Mouse (Mus musculus) splenic B cell, adult 2 months (primary cell): ENCODE results near the gene Atg2b.

Experiments used
- DNase-seq: peaks from one replicate; pipeline ENCODE4 v3.0.0-alpha.2; 2011; ENCODE audit warnings: low read depth, low spot score
- H3K27me3 ChIP-seq: 2 replicates; pipeline ENCODE4 v1.6.1; 2012; ENCODE audit warnings: mild to moderate bottlenecking, low read length, moderate library complexity, mixed read lengths; ENCODE audit not compliant: control insufficient read depth, poor library complexity, insufficient read depth, severe bottlenecking
- H3K36me3 ChIP-seq: 2 replicates; pipeline ENCODE4 v1.6.1; 2012; ENCODE audit warnings: mild to moderate bottlenecking, low read length, moderate library complexity, mixed read lengths; ENCODE audit not compliant: control insufficient read depth, poor library complexity, insufficient read depth, severe bottlenecking

The Atg2b gene

GRCm38 (mm10) chr12:105685001-105685691, at the start of gene Atg2b:
Gene Atg2b (minus strand): TSS chr12:105685211.
- DNase-seq: peak; percentile 97
- Histone ChIP-seq H3K27me3 (no peaks in the 10 kb centered on the region; the same call in 1 of the 2 replicates), H3K36me3 (no peaks in the 10 kb centered on the region)

- H3K36me3 ChIP-seq: no peaks in the 10 kb centered on the region
- DNase-seq: no peak
- no peaks in the 10 kb centered on the region for H3K27me3 ChIP-seq
Observed at GRCm38 (mm10) chr12:105733370-105734159, 48.6 kb upstream of the Atg2b start.

- no peak for DNase-seq
- no peaks in the 10 kb centered on the region for H3K36me3 ChIP-seq
- H3K27me3 ChIP-seq: no peaks in the 10 kb centered on the region
Observed at GRCm38 (mm10) chr12:105730851-105731460, 45.9 kb upstream of the Atg2b start.

GRCm38 (mm10) chr12:105727964-105728363, 43.0 kb upstream of the Atg2b start:
- H3K36me3 ChIP-seq: no peaks in the 10 kb centered on the region
- peak; percentile 62 for DNase-seq
- no peaks in the 10 kb centered on the region for H3K27me3 ChIP-seq

- DNase-seq: no peak
- Histone ChIP-seq H3K27me3 (no peaks in the 10 kb centered on the region), H3K36me3 (no peaks in the 10 kb centered on the region)
Observed at GRCm38 (mm10) chr12:105727268-105727667, 42.3 kb upstream of the Atg2b start.

- no peaks in the 10 kb centered on the region for H3K36me3 ChIP-seq
- H3K27me3 ChIP-seq: no peaks in the 10 kb centered on the region
- DNase-seq: no peak
Observed at GRCm38 (mm10) chr12:105725736-105726135, 40.7 kb upstream of the Atg2b start.

GRCm38 (mm10) chr12:105724616-105725015, 39.6 kb upstream of the Atg2b start:
- H3K36me3 ChIP-seq: no peaks in the 10 kb centered on the region
- H3K27me3 ChIP-seq: no peaks in the 10 kb centered on the region
- no peak for DNase-seq

GRCm38 (mm10) chr12:105722657-105723056, 37.6 kb upstream of the Atg2b start:
- Histone ChIP-seq H3K27me3 (no peaks in the 10 kb centered on the region), H3K36me3 (no peaks in the 10 kb centered on the region)
- DNase-seq: peak; percentile 73

GRCm38 (mm10) chr12:105721452-105722132, 36.6 kb upstream of the Atg2b start:
- DNase-seq: no peak
- H3K36me3 ChIP-seq: no peaks in the 10 kb centered on the region
- no peaks in the 10 kb centered on the region for H3K27me3 ChIP-seq

- no peaks in the 10 kb centered on the region for H3K36me3 ChIP-seq
- no peak for DNase-seq
- no peaks in the 10 kb centered on the region for H3K27me3 ChIP-seq
Observed at GRCm38 (mm10) chr12:105720196-105720595, 35.2 kb upstream of the Atg2b start.

- peak; percentile 25 for DNase-seq
- no peaks in the 10 kb centered on the region for H3K27me3 ChIP-seq
- no peaks in the 10 kb centered on the region for H3K36me3 ChIP-seq
Observed at GRCm38 (mm10) chr12:105718616-105719015, 33.6 kb upstream of the Atg2b start.

- DNase-seq: peak; percentile 51
- peaks cover 2% of the 10 kb centered on the region; the same call in 1 of the 2 replicates for H3K36me3 ChIP-seq
Observed at GRCm38 (mm10) chr12:105705799-105706487, 20.9 kb upstream of the Atg2b start, which contains the start of gene Ak7. Gene Ak7 (plus strand): TSS chr12:105705976.

GRCm38 (mm10) chr12:105700433-105700832, 15.4 kb upstream of the Atg2b start:
- no peak for DNase-seq
- peaks cover 4% of the 10 kb centered on the region; the same call in 1 of the 2 replicates for H3K36me3 ChIP-seq
- no peaks in the 10 kb centered on the region for H3K27me3 ChIP-seq

More at GRCm38 (mm10) chr12:105705799-105706487, 20.9 kb upstream of the Atg2b start, which contains the start of gene Ak7:
- no peaks in the 10 kb centered on the region for H3K27me3 ChIP-seq
